Mouse (Mus musculus) heart, adult 8-10 months (tissue): ENCODE measurements around the gene Gm27027. TPM values are rescaled to one million over a fixed set of nuclear protein-coding genes. Genes with fewer than 3 reads are reported as not detected.

Experiments
- DNase-seq: peaks from one replicate; pipeline ENCODE4 v3.0.0; 2022; ENCODE audit warnings: low spot score
- total RNA-seq, 4 experiments: library from RNA; stranded (reverse); gene quantifications; 2 replicates each; pipeline ENCODE4 v1.2.4; 2022

Gm27027 gene
- not detected for total RNA-seq

GRCm38 (mm10) chr2:93996254-93996653 lies at the start of gene Gm27027:
Gene Gm27027, minus strand, starts transcription at chr2:93996354.
- no peak for DNase-seq

- peak; percentile 27 for DNase-seq
These were observed 49.4 kb upstream of the Gm27027 start for GRCm38 (mm10) chr2:94045411-94046090.

- DNase-seq: no peak
These were observed 48.0 kb upstream of the Gm27027 start for GRCm38 (mm10) chr2:94044174-94044573.

GRCm38 (mm10) chr2:94043662-94044061 lies 47.5 kb upstream of the Gm27027 start:
- no peak for DNase-seq

- no peak for DNase-seq
These were observed 46.3 kb upstream of the Gm27027 start for GRCm38 (mm10) chr2:94042461-94042860.

GRCm38 (mm10) chr2:94040391-94041125 lies 44.4 kb upstream of the Gm27027 start:
- no peak for DNase-seq

GRCm38 (mm10) chr2:94035428-94036331 lies 39.5 kb upstream of the Gm27027 start:
- DNase-seq: peak; percentile 66

- DNase-seq: no peak
These were observed 34.4 kb upstream of the Gm27027 start for GRCm38 (mm10) chr2:94030602-94031001.

- no peak for DNase-seq
These were observed 28.5 kb upstream of the Gm27027 start for GRCm38 (mm10) chr2:94024637-94025036.

GRCm38 (mm10) chr2:94010335-94011291 lies 14.5 kb upstream of the Gm27027 start, which contains the start of gene Alkbh3:
Gene Alkbh3, minus strand, starts transcription at chr2:94010807.
- peak; percentile 90 for DNase-seq

- DNase-seq: peak; percentile 86
These were observed 6.2 kb upstream of the Gm27027 start for GRCm38 (mm10) chr2:94002331-94002730.

- DNase-seq: no peak
These were observed 5.8 kb upstream of the Gm27027 start for GRCm38 (mm10) chr2:94001918-94002317.

GRCm38 (mm10) chr2:94001411-94001810 lies 5.3 kb upstream of the Gm27027 start:
- DNase-seq: no peak

- DNase-seq: no peak
These were observed 3.3 kb downstream of the Gm27027 start for GRCm38 (mm10) chr2:93992810-93993209.

GRCm38 (mm10) chr2:93992259-93992658 lies 3.9 kb downstream of the Gm27027 start:
- DNase-seq: peak; percentile 33

GRCm38 (mm10) chr2:93991336-93991735 lies 4.8 kb downstream of the Gm27027 start:
- DNase-seq: no peak

GRCm38 (mm10) chr2:93988440-93988839 lies 7.7 kb downstream of the Gm27027 start:
- no peak for DNase-seq

- no peak for DNase-seq
These were observed 13.5 kb downstream of the Gm27027 start for GRCm38 (mm10) chr2:93982457-93983235.

- DNase-seq: no peak
These were observed 16.7 kb downstream of the Gm27027 start for GRCm38 (mm10) chr2:93979249-93980120.
